Mouse (Mus musculus) retina, postnatal 7 days (tissue): ENCODE measurements at regions not wholly inside any gene's neighbourhood (a gene's known extent, or its start where the extent isn't known, plus 50 kb on each side); places are given as distances from the start of the nearest gene placed in this dataset.

Experiments
- DNase-seq: peaks from one replicate; pipeline ENCODE4 v3.0.0-alpha.2; 2012; ENCODE audit warnings: low read depth, low spot score

DNA sequence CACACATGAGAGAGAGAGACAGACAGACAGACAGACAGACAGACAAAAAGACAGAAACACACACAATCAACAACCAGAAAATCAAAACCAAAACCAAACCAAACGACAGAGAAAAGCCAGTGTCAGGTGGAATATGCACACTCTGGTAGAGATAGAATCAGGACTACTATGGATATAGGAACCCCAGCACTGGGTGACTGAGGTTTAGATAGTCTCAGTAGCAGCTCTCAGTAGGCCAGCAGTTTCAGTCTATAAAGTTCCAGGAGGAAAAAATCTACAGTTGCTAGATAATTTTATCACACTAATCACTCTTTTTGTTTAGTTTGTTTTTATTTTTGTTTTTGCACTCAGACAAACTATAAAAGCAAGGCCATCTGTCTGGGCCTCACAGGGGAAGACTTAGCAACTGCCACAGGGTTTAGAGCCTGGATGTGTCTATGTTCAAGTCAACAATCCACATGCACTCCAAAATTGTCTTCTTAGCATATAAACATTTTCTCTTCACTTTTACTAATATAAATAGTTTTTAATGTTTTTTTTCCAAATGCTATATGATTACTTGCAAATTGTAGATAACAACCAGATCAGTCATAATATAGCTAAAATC is 718.2 kb downstream of the Trim52 start:
- DNase-seq: no peak

DNA sequence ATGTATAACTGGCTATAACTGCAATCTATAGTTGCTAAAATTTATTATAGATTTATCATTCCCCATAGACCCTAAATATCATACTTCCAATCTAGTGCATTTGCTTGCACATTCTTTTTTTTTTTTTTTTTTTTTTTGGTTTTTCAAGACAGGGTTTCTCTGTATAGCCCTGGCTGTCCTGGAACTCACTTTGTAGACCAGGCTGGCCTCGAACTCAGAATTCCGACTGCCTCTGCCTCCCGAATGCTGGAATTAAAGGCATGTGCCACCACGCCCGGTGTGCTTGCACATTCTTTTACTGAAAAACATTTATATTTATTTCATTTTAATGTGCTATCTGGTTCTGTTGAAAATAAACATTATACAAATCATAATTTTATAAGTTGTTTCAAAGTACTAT is 729.7 kb downstream of the Trim52 start:
- no peak for DNase-seq

DNA sequence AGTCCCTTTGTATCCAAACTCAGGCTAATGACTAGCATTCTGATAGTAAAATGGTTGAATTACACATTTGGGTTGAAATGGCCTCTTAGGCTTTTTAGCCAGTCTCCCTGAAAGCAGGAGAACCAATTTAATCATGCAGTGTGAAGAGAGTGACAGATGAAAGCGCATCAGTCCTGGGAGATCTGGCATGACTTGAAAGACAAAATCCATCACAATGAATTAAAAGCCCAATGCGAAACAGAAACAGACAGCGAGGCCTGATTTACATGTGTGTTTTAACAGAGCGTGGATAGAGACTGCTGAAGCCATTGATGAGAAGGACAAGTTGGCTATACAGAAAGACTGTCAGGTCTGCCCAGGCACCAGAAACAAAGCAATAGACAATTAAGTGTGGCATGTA is 730.2 kb downstream of the Trim52 start:
- peak; percentile 13 for DNase-seq
